Comparison of ENCODE assay signal across 21 mouse cellular contexts in the genomic region with DNA sequence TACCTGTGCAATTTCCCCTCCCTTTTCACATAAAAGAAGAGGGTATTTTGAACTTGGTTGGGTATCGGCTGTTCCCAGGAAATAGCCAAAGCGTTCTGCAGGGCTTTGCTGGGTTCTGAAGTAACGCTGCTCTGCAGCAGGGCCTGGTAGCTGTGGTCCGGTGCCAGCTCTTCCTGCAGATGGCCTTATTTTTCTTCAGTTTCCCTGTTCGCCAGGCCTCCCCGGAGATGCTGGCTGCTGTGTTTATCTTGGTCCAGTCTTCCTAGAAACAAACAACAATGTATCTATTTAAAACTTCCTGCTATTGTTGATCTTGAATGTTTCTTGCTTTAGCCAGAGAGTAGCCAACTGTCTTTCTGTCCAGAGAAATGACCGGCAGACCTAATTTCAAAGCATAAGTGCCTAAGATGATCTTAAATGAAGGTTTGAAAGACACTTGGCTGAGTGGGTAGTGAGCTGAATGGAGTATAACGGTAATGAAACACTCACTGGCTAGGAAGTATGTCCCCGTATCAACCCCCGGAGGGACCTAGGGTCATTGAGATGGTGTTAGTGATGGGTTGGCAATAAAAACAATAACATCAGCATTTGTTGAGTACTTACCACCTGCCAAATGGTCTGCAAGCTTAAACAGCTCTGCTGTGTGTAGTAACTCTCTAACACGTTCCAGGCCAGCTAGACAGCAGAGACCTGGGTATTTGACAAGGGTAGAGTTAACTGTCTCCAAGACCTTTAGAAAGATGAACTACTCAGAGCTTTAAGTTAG. TPM values are rescaled to one million over a fixed set of nuclear protein-coding genes. Genes with fewer than 3 reads are reported as not detected.
DNase-seq lines count a peak whose midpoint lies in the region; ATAC-seq and TF ChIP-seq lines count a peak whose summit lies in the region.
"Had no signal": no experiment of that assay in that cellular context is flagged by ENCODE, and none has a peak within 500 bp of the region (broad histone marks: within the 10 kb centered on the region; RNA-seq: fewer than 3 reads in every experiment).

No protein-coding gene starts in this region.

- H3K4me1 ChIP-seq in lung, embryonic 14.5 days (ENCODE audit: insufficient read depth): peaks cover 4% of the 10 kb centered on the region; the same call in 1 of the 2 replicates
- H3K4me1 ChIP-seq in lung, adult 2 months (ENCODE audit: control insufficient read depth, insufficient read depth, low read length): peaks cover 14% of the 10 kb centered on the region
- H3K4me1 ChIP-seq: liver, embryonic 13.5 days; megakaryocyte, embryonic 14.5 days had no signal

- no peak overlapping the region for H3K9ac ChIP-seq in lung, embryonic 14.5 days
- H3K9ac ChIP-seq: embryonic facial prominence, embryonic 12.5 days; hindbrain, embryonic 13.5 days; liver, embryonic 13.5 days had no signal

- WGBS in lung, embryonic 14.5 days: 45% methylated on average over 11 of the region's 11 CpGs
- WGBS in lung, adult 2 months: 34% methylated on average over 11 of the region's 11 CpGs

- intact Hi-C loops in gastrocnemius, adult 2 months (cut with DNase I): no loop called here

- no peaks in the 10 kb centered on the region for H3K9me3 ChIP-seq in lung, embryonic 14.5 days (ENCODE audit: low read depth, low read length)
- H3K9me3 ChIP-seq: embryonic facial prominence, embryonic 12.5 days; forebrain, embryonic 10.5 days; hindbrain, embryonic 13.5 days; limb, embryonic 10.5 days; liver, embryonic 13.5 days; megakaryocyte, embryonic 14.5 days had no signal

- no peak overlapping the region for H3K4me3 ChIP-seq in gastrocnemius, adult 2 months
- H3K4me3 ChIP-seq in lung, embryonic 14.5 days (ENCODE audit: low read depth, low read length): no peak overlapping the region
- no peak overlapping the region for H3K4me3 ChIP-seq in lung, adult 2 months (replicated peaks; ENCODE audit: extremely low read depth, low read depth, low read length)
- H3K4me3 ChIP-seq: embryonic facial prominence, embryonic 12.5 days; forebrain, embryonic 10.5 days; hindbrain, embryonic 13.5 days; limb, embryonic 10.5 days; liver, embryonic 13.5 days; megakaryocyte, embryonic 14.5 days had no signal

- peak; percentile 38 for ATAC-seq in lung, embryonic 14.5 days (ENCODE audit: insufficient read depth)
- ATAC-seq: intestine, embryonic 16.5 days had no signal

- no peak overlapping the region for H3K4me2 ChIP-seq in lung, embryonic 14.5 days
- H3K4me2 ChIP-seq: embryonic facial prominence, embryonic 12.5 days; hindbrain, embryonic 13.5 days; liver, embryonic 13.5 days had no signal

- no peak for TF ChIP-seq POLR2A in lung, adult 2 months (IDR thresholded peaks at IDR 0.05; ENCODE audit: borderline replicate concordance, extremely low read depth, low read depth, low read length)

- TF ChIP-seq CTCF in gastrocnemius, adult 2 months (IDR thresholded peaks at IDR 0.05): no peak
- no peak for TF ChIP-seq CTCF in lung, embryonic 14.5 days (IDR thresholded peaks at IDR 0.05; ENCODE audit: low read depth)
- TF ChIP-seq CTCF in lung, adult 2 months (IDR thresholded peaks at IDR 0.05; ENCODE audit: insufficient read depth, low read length): no peak

- H3K36me3 ChIP-seq in lung, embryonic 14.5 days (ENCODE audit: insufficient read depth): no peaks in the 10 kb centered on the region
- H3K36me3 ChIP-seq: embryonic facial prominence, embryonic 12.5 days; forebrain, embryonic 10.5 days; hindbrain, embryonic 13.5 days; limb, embryonic 10.5 days; liver, embryonic 13.5 days had no signal

- peak; percentile 34 for DNase-seq in gastrocnemius, adult 2 months
- no peak for DNase-seq in gastrocnemius, postnatal 25 days
- peak; percentile 60 for DNase-seq in lung, embryonic 14.5 days
- no peak for DNase-seq in lung, adult 2 months
- peak; percentile 67 to 68 for DNase-seq in cerebellum, postnatal 14 days
- peak; percentile 48 for DNase-seq in lung, postnatal 25 days (ENCODE audit: low spot score)
- DNase-seq in adrenal gland, postnatal 36 days: no peak
- no peak for DNase-seq in retina, embryonic 14.5 days (ENCODE audit: low spot score)
- DNase-seq: adrenal gland, postnatal 25 days; kidney, postnatal 14 days; liver, embryonic 13.5 days had no signal

- no peaks in the 10 kb centered on the region for H3K27me3 ChIP-seq in lung, embryonic 14.5 days (ENCODE audit: insufficient read depth, low read length)
- H3K27me3 ChIP-seq: CH12.LX; embryonic facial prominence, embryonic 12.5 days; hindbrain, embryonic 13.5 days; liver, embryonic 13.5 days had no signal

- no peak overlapping the region for H3K27ac ChIP-seq in gastrocnemius, adult 2 months
- H3K27ac ChIP-seq in lung, embryonic 14.5 days (ENCODE audit: low read depth): peak overlapping the region; percentile 6; the same call in 1 of the 2 replicates
- H3K27ac ChIP-seq: embryonic facial prominence, embryonic 12.5 days; hindbrain, embryonic 13.5 days; limb, embryonic 10.5 days; liver, embryonic 13.5 days had no signal

RNA-seq across cellular contexts. Expression of a gene that starts 39.3 kb away (rescaled TPM):
- total RNA-seq in gastrocnemius, adult 2 months (2021): 10 to 100 TPM; 16.3 to 21.6 TPM
- total RNA-seq in gastrocnemius, postnatal 25 days (2021): 10 to 100 TPM; 18.3 to 18.8 TPM
- 5.3 and 5.4 TPM in 2 replicates for polyA plus RNA-seq in lung, embryonic 14.5 days (2014; fragmentation: Nextera tagmentation; extraction: Ambion mirVana)
- polyA plus RNA-seq in lung, adult 2 months (2012; rRNA removed): 42.5 and 46.8 TPM in 2 replicates
- total RNA-seq in adrenal gland, postnatal 36 days (2021): 10 to 100 TPM; 19.9 to 31.3 TPM

RNA-seq across cellular contexts. Expression of a gene that starts 52.6 kb away (rescaled TPM):
- total RNA-seq in gastrocnemius, adult 2 months (2021): not detected
- not detected for total RNA-seq in gastrocnemius, postnatal 25 days (2021)
- not detected in 2 replicates for polyA plus RNA-seq in lung, embryonic 14.5 days (2014; fragmentation: Nextera tagmentation; extraction: Ambion mirVana)
- not detected in 2 replicates for polyA plus RNA-seq in lung, adult 2 months (2012; rRNA removed)
- total RNA-seq in adrenal gland, postnatal 36 days (2021): not detected
- total RNA-seq: adrenal gland, postnatal 25 days; CH12.LX; heart, adult 18-20 months; layer of hippocampus, postnatal 36 days; neutrophil, adult 5-6 weeks had no signal
- polyA plus RNA-seq: embryonic facial prominence, embryonic 12.5 days; intestine, embryonic 16.5 days; limb, embryonic 10.5 days; liver, embryonic 13.5 days had no signal

Comparison
In these comparisons a context has a peak if more than half of its experiments do, and no peak if none do; other contexts are left out.
1. DNase-seq: peak in gastrocnemius, adult 2 months (single experiment), lung, embryonic 14.5 days (single experiment), cerebellum, postnatal 14 days (2 of 2) and lung, postnatal 25 days (single experiment); none in gastrocnemius, postnatal 25 days (single experiment), lung, adult 2 months (single experiment), adrenal gland, postnatal 36 days (0 of 2) and retina, embryonic 14.5 days (single experiment).